Mouse (Mus musculus) frontal cortex, postnatal 25 days (tissue): Measurements from ENCODE around the gene Camkmt.

Source experiments
- DNase-seq, 2 experiments: peaks; one replicate each; pipeline ENCODE4 v3.0.0; 2022; ENCODE audit warnings: low spot score in 2 of 2

Gene Camkmt

DNA sequence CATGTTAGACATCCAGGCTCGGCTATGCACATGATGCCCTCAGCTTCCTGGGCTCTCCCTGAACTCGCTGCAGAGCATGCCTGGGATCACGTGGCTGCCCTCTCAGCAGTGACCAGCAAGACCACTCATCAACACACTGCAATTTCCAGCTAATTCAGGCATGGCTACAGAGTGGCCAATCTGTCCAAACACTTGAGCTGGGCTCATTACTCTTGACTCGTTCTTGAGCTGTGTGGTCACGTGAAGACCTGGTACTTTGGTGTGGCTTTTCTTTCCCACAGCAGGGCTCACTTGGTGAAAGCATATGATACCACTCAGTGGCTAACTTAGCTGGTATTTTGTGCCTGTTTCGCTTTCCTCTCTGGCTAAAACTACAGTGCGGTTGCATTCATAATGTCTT lies 282.2 kb downstream of the Camkmt start:
- no peak for DNase-seq

DNA sequence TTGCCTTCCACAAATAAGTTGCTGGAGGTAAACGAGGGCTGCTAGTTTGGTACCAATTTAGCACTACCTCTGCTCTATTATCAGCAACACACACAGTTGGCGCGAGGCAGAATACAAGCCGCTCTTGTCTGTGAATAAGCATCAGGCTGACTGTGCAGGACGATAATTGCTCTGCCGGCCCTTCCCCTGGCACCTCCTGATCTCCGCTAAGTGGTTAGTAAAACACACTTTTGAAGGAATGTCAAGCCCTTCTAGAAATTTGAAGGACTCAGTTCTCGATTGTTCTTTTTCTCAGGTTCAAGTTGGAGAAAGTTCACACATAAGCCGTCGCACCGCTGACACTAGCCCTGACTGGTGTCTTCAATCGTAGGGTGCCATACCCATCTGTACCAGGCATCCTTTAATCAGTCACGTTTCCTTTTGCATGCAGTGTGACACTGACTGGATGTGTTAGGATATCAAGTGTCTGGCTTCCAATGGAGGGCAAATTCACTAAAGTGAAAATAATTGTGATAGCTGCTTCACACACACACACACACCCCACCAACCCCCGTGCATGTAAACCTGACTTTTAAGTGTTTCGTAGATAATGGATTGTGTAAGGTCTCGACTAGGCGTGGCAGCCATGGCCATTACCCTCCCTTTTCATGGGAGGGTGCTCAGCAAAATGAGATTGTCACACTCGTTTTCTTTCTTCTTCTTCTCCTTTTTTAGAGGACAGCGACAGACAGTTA lies 283.9 kb downstream of the Camkmt start:
- DNase-seq: no peak

DNA sequence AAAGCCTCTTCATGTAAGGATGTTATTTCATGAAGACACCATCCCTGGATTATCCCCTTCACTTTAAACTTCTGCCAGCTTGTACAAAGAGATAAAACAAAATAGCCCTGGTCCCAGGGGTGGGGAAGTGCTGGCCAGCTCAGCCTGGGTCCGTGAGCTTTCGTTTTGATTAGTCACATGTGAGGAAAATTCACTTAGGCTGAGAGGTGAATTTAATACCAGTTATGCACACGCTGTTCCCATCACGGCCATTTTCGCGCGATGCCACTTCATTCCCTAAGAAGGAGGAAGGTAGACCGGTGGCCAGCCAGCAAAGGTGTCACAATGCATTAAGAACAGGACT lies 284.5 kb downstream of the Camkmt start:
- DNase-seq: no peak

DNA sequence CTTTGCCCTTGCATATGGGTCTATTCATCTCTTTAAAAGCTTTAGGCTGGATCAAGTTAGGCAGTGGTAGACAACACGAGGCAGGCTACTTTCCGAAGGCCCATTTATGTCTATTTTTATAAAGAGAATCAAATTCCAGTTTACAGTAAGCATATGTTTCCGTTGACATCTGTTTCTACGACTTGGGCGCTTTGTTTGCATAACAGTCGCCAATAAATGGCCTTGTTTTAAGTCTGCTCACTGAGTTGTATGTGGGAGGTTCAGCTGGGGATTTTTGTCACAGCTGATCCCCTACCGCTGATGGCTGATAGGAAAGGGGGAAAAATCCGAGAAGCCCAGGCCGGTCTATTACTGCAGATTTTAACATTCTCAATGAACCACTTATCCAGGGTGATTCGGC lies 285.2 kb downstream of the Camkmt start:
- DNase-seq: no peak

DNA sequence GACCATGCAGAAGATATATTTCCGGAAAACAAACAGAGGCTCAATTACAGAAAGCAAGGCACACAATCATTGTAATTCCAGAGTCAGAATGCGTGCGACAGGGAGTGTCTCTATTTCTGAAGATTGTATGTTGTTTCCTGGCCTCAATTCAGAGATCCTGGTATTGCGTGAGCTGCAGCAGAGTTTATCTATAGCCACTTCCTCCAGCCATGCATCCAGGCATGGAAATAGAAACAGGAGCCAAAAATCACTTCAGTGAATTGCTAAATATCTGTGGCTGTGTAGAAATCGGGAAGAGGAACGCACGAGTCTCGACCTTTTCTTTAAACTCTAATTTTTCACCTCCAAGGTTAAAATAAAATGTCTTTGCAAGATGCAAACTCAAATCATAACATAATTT lies 287.1 kb downstream of the Camkmt start:
- DNase-seq: no peak

DNA sequence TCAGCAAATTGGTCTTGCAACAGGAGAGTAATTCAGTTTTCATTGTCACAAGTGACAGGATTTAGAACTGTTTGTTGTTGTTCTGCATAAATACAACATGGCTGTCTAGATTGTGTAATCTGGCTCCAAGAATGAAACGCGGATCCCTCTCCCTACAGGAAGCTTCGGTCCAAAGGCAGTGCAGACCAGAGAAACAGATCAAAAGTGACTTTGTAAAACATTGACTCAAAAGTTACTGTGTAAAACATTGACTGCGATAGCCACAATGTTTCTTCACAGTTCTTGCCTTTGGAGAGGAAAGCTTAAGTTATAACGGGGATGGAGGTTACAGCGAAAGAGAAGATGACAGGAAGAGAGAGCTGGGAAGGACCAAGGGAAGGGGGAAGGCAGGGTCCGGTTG lies 288.7 kb downstream of the Camkmt start:
- DNase-seq: no peak

DNA sequence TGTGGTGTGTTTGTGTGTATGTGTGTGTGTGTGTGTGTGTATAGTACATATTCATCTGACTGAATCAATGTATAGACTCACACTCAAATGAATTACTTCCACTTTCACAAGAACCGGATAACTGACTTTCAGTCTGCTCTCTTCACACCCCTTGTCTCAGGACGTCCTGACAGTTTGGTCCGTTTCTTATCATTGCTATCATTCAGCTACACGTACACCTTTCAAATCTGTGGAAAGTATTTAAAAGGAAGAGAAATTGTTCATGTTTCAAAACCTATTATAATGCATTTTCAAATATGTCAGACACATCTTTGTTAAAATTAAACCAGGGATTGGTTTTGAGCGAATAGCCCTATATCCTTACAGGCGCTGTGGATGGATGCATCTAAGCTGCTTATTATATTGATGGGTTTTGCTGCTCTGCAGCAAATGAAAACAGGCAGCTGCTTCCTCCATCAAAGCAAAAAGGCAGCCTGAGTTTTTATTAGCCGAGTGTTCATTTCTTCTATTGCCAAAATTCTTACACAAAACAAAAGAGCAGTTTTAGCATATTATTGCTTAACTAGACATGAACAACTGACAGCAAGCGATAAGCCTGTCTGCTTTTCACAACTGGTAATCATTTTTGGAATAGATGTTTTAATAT lies 291.3 kb downstream of the Camkmt start:
- no peak for DNase-seq

DNA sequence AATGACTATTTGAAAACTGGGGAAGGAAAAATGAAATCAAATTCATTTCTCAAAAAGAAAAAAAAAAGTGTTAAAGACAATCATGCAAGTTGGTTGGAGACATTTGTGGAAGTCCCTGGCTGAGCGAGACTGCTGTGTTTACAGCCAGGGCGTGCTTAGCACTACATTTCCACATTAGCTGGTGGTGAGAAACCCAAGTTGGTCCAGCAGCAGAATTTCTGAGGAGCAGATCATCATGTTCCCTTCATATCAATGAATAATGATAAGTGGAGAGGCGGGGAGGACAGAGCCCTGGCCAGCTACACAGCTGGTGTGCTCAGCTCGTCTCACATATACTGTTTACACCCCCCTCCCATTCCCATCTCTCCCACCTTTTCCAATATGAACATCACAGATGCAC lies 292.0 kb downstream of the Camkmt start:
- DNase-seq: no peak

DNA sequence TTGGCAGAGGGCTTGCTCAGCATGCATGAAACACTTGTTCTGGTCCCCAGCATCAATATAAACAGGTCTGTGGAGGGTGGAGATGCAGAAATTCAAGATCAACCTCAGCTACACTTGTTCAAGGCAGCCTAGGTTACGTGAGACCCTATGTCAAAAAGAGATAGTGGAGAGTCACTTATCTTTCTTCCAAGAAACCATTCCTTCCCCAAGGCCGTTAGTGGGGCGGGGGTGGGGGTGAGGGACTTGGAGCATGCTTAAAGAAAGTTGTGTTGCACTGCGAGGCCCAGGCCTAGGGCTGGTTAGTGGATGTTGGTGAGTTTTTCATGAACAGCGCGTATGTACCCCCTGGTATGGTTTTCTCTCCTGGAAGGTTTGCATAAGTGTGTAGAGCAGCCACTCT lies 292.6 kb downstream of the Camkmt start:
- no peak for DNase-seq

DNA sequence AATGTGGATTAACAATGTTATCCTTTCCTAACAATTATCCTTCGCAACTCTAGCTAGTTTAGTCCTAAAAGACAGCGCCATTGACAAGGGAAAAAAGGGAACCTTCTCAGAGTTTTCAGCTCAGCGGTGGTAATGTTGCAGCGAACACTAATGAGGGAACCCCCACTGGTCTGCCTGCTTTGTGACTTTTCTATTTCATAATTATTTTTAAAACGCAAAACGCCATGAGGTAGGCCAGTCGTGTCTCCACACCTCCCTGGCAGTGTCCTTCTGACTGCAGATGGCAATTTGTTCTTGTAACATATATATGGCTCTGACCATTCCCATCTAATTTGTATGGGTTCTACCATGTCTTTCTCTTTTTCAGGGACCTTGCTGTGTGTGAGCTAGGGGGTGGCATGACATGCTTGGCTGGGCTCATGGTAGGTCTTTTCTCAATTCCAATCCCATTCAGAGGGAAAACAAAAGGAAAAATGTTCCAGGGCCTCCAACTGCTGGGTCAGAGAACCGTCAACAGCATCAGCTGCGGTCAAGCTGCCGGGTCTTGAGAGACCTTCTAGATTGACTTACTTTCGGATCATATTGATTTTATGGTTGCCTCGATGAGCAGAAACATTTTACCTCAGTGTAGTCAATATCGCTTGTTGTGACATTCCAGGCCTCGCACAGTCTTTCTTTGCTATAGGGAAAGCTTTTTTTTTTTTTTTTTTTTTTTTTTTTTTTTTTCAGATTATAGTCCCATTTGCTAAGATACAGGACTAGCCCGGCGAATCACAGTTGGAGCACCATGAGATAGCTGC lies 302.9 kb downstream of the Camkmt start:
- DNase-seq: no peak

DNA sequence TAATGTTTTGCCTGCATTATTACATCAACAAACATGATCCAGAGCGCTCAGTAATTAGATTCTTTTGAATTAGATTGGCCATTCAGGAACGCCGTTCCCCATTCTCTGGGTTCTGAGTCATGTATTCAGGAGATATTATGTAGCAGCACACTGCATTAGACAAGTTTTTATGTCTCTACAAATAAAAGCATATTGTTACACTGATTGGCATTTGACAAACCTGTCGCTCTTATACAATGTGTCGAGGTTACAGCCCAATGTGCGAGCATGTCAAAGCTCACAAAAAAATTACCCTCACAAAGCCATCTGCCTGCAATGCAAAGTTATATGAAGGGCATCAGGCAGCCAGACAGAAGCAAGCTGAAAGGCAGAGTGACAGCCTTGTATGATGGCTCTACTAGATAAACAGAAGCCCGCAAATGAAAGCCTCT lies 303.6 kb downstream of the Camkmt start:
- DNase-seq: no peak

DNA sequence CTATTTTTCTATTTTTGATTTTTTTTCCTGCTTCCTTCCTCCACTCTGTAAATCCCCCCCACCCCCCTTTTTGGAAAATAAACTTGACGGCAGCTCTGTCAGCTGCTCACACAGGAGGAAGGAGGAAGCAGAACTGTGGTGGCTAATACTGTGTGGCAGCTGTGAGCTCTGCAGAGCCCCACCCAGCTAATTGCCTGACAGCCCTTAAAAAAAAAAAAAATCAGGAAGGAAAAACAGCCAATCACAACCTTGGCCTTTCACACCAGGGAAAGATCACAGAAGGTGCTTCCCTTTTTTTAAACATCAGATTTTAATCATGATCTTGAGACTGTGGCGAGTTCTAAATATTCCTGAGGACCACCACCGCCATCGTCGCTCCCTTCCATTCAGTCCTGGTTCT lies 305.1 kb downstream of the Camkmt start:
- DNase-seq: no peak

DNA sequence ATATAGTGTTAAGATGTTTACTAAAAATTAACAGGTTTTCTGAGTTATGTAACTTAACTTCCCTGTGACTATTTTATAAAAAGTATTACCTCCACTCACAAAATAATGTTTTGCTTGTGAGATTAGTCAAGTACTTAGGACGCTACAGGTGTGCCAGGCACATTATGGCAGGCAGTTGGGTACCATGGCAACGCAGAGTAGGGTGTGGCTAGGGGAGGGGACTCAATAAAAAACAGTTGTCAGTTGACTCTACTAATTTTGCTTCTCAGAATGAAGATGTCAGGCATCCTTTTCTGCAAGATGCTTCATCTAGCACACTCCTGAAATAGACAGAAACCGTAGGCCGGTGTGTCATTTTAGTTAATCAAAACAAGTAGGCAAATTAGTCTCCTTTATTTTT lies 310.4 kb downstream of the Camkmt start:
- no peak for DNase-seq

DNA sequence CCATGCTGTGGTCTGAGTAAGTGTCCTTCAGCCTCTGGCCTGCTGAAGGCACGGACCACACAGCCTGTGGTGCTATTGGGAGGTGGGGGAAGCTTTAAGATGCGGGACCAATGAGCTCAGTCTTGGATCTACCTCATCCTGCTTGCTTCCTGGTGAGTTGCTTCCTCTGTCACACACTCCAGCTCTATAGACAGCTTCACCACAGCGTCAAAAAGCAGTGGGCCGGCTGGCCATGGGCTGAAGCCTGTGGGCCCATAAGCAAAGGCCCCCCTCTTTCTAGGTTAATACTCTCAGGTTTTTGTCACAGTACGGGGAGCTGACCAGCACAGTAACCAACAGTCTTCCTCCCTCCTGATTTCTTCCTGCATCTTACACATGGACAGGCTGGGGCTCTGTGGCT lies 314.8 kb downstream of the Camkmt start:
- DNase-seq: no peak

DNA sequence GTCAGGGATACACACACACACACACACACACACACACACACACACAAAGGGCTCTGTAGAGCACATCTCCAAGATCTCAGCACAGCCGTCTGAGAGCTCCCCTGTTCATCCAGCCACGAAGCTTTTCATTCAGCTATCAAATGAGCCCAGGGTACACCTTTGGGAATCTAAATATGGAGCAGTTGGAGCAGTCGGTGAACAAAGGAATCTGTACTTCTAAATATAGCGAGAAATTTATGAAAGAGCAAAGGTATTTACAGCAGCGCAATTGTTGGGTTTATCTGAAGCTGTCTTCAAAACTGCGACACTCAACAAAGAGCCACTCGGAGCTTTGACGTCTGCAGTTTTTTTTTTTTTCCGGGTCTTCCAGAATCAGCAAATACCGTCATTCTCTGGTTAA lies 315.8 kb downstream of the Camkmt start:
- DNase-seq: no peak

DNA sequence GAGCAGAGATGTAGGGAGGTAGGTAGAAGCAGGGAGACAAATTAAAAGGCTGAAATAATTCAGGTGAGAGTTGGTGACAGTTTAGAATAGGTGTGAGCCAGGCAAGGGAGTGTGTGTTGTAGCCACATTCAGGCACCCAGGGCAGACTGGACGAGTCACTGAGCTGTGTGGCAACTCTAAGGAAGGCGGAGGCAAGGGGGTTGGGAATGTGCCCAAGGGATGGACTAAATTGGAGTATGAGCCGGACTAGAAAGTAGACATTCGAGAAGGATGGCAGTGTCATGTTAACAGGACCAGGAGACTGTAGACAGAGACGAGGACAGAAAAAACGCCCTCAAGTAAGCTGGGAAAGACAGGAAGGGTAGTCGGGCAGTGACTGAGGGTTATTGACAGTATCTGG lies 338.5 kb downstream of the Camkmt start:
- no peak for DNase-seq

DNA sequence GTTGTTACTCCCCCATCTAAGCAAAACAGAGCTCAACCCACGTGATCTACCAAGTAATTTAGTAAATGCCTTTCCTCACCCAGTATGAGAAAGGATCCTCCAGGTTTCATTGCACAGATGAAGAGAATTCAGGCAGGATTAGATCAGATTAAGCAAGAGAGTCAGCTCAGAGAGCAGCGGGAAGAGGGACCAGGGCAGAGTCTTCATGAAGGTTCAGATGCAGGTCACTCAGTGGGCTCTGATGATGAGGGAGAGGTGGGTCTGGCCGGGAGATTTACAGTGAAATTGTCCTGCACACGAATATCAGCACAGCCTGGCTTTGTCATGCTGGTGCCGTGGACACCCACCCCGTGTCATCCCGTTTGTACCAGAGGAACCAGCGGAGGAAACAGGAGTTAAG lies 342.6 kb downstream of the Camkmt start:
- DNase-seq: no peak

DNA sequence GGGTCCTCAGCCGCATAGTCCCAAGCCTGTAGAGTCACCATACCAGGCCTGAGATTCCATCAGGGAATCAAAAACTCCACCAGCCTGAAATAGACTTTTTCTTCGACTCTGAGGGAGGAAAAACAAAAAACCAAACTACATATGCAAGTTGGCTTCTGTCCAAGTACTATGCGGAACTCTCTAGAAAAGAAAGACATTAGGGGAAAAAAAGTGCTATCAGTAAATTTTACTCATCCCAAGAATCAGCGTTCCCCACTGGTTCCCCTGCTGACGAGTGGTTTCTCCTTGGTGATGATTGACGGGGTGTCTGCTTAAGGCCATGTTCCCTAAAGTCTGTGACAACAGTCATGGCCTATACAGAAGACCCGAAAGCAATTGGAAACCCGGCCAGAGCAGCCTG lies 352.7 kb downstream of the Camkmt start:
- DNase-seq: no peak

DNA sequence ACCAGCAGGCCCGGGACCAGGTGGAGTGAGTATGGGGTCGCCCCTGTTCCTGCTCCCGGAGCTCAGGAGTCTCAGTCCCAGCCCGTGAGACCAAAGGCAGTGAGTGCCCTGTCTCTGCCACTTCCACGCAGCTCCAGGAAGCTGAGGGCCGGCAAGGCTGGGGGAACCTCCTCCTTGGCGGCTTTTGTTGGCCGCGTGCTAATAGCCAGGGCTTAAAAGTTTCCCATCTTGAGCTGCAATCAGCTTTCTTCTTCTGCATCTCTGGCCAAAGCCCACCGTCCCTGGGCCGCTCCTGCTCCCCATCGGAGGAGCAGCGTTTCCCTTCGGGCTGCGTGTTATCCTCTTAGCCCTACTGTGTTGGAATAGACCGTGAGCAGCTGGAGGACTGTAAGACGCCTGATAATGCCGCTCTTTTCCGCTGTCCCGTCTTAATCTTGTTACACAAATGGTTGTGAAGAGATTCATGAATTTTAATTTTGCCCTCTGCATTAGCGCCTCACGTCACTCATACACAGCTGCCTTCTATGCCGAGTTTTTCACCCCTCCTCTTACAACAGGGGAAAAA lies 364.1 kb downstream of the Camkmt start:
- DNase-seq: no peak

DNA sequence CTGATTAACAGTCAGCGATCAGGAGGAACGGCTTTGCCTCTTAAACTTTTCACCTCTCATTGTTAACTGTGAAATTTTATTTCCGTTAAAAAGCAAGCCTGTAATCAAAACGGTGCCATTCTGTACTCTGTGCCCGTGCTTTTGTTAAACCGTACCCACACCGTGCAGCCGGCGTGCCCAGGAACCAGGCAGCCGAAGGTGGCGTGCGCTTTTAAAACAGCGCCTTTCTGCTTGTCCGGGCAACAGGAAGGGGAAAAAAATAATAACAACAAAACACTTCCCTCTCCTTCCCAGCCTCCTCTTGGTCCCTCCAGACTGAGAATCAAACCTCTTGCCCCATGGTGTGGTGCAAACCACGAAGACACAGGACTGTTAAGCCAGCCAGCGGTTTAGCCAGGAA lies 364.7 kb downstream of the Camkmt start:
- no peak for DNase-seq

DNA sequence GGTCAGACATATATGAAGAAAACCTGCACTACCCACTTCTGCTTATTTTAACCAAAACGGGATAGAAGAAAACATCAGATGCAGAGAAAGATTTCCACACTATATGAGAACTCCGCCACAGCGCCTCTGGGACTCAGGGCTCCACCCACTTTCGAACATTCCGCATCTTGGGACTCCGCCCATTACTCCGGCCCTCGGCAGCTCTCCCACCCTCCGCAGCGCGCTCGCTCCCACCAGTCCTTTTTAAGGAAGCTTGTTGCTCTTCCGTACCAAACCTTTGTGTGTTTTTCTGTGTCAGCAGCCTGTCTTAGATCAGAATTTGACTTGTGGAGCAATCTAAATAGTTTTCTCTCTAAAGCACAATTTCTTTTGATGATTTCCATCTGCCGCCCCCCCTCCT lies 367.7 kb downstream of the Camkmt start:
- DNase-seq: no peak

DNA sequence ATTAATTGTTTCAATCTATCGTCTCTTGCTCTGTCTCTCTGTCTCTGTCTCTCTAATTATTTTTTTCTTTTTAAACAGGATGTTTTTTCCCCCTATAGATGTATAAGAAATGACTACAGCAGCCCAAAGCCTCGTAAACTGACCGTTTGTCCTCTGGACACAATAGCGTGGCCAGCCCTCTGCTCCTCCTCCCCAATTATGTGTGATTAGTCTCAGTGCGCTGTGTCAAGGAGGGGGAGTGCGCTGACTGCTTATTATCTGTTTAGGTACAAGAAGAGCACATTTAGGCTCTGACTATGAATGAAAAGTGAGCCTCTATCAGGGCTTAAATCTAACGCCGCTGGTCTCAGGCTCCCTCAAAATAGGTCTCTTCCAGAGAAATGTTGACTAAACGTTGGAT lies 368.2 kb downstream of the Camkmt start:
- no peak for DNase-seq

DNA sequence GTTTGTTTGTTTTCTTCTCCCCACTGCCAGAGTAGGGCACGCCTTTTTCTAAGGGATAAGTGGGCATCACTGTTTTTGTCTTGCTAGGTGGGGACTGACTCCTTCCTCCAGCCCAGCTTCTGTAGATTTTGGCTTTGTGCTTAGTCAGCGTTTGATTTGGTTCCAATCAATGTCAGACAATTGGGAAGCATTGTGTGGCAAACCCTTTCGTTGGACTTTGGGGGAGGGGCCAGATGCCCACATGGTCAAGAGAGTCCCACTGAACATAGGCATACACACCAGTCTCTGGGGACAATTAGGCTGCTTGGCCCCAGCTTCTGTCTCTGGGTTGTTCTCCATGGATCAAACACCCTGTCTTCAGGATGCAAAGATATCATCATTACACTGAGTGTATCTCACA lies 371.2 kb downstream of the Camkmt start:
- no peak for DNase-seq
